9 mouse cellular contexts compared by ENCODE assay signal in the genomic region with DNA sequence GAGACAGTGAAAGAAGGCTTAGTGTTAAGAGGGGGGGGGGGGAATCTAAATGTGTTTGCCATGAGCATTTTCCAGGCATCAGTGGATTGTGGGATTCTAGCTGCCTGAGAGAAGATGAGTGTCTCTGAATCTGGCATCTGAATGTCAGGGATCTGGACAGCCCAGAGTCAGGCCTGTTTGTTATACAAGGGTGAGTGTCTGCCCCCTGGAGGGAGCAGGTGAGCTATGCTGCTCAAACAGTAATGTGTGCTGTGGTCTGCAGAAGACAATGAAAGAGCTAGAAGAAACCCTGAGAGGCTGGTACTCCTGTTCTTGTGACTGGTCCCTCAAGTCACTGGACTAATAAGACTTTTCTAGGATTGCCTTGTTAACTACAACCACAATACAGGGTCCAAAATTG. TPM values are rescaled to one million over a fixed set of nuclear protein-coding genes. Genes with fewer than 3 reads are reported as not detected.
DNase-seq lines count a peak whose midpoint lies in the region; ATAC-seq and TF ChIP-seq lines count a peak whose summit lies in the region.
"Had no signal": no experiment of that assay in that cellular context is flagged by ENCODE, and none has a peak within 500 bp of the region (broad histone marks: within the 10 kb centered on the region; RNA-seq: fewer than 3 reads in every experiment).

No protein-coding gene starts in this region.

- no peak overlapping the region for H3ac ChIP-seq in C2C12 (ENCODE audit: control insufficient read depth, insufficient read length, low read depth)

- ATAC-seq in hematopoietic stem cell, adult 5-6 weeks (replicated peaks in 1 of 2; ENCODE audit: insufficient read depth in 1 of 2, low FRiP score in 2 of 2, low TSS enrichment in 1 of 2, low read depth in 1 of 2, poor library complexity in 2 of 2, severe bottlenecking in 2 of 2): peak; percentile 91
- ATAC-seq in lung, embryonic 14.5 days (ENCODE audit: insufficient read depth): peak; percentile 87
- peak; percentile 88 for ATAC-seq in stomach, postnatal 0 days (ENCODE audit: low FRiP score, low TSS enrichment)

- peak; percentile 28 for DNase-seq in gastrocnemius, adult 18-20 months (ENCODE audit: low spot score)
- no peak for DNase-seq in gastrocnemius, postnatal 36 days
- peak; percentile 77 for DNase-seq in lung, embryonic 14.5 days
- peak; percentile 46 for DNase-seq in stomach, postnatal 0 days (ENCODE audit: low spot score)
- DNase-seq in layer of hippocampus, postnatal 14 days (ENCODE audit: low spot score in 2 of 2): no peak

- no peak overlapping the region for H3K4me2 ChIP-seq in lung, embryonic 14.5 days
- no peak overlapping the region for H3K4me2 ChIP-seq in stomach, postnatal 0 days (replicated peaks; ENCODE audit: low read depth)
- H3K4me2 ChIP-seq: liver, embryonic 15.5 days had no signal

- peak; percentile 66 for TF ChIP-seq CTCF in C2C12 (IDR thresholded peaks at IDR 0.05; ENCODE audit: control insufficient read depth, insufficient read depth, insufficient read length)
- TF ChIP-seq CTCF in bone marrow, adult 2 months (IDR thresholded peaks at IDR 0.05; ENCODE audit: control insufficient read depth, insufficient read depth, low read length): peak; percentile 66
- TF ChIP-seq CTCF in lung, embryonic 14.5 days (IDR thresholded peaks at IDR 0.05; ENCODE audit: low read depth): peak; percentile 71
- peak; percentile 81 for TF ChIP-seq CTCF in stomach, postnatal 0 days (IDR thresholded peaks at IDR 0.05; ENCODE audit: low read depth)

- no peaks in the 10 kb centered on the region for H3K9me3 ChIP-seq in lung, embryonic 14.5 days (ENCODE audit: low read depth, low read length)
- no peaks in the 10 kb centered on the region for H3K9me3 ChIP-seq in stomach, postnatal 0 days (ENCODE audit: control insufficient read depth, low read length)
- H3K9me3 ChIP-seq: liver, embryonic 15.5 days had no signal

- H3K4me1 ChIP-seq in bone marrow, adult 2 months (ENCODE audit: control insufficient read depth, insufficient read depth, low read length): no peaks in the 10 kb centered on the region; the same call in 1 of the 2 replicates
- no peaks in the 10 kb centered on the region for H3K4me1 ChIP-seq in lung, embryonic 14.5 days (ENCODE audit: insufficient read depth)
- no peaks in the 10 kb centered on the region for H3K4me1 ChIP-seq in stomach, postnatal 0 days (replicated peaks; ENCODE audit: control insufficient read depth, insufficient read depth)
- H3K4me1 ChIP-seq: liver, embryonic 15.5 days had no signal

- H3K36me3 ChIP-seq in C2C12 (ENCODE audit: control insufficient read depth, insufficient read depth): no peaks in the 10 kb centered on the region
- H3K36me3 ChIP-seq in lung, embryonic 14.5 days (ENCODE audit: insufficient read depth): no peaks in the 10 kb centered on the region
- no peaks in the 10 kb centered on the region for H3K36me3 ChIP-seq in stomach, postnatal 0 days (ENCODE audit: control insufficient read depth, insufficient read depth, low read length)
- H3K36me3 ChIP-seq: liver, embryonic 15.5 days had no signal

- intact Hi-C loops in gastrocnemius, postnatal 36 days (cut with DNase I): loop anchor here (5.0 kb wide), 1 partner anchor 67 kb away; no protein-coding TSS in a partner anchor

- no peak for TF ChIP-seq EP300 in stomach, postnatal 0 days (optimal IDR thresholded peaks at IDR 0.05)

- H3K4me3 ChIP-seq in C2C12 (ENCODE audit: insufficient read depth, poor library complexity, severe bottlenecking): no peak overlapping the region
- H3K4me3 ChIP-seq in bone marrow, adult 2 months (replicated peaks; ENCODE audit: control insufficient read depth, low read depth, low read length): no peak overlapping the region
- H3K4me3 ChIP-seq in lung, embryonic 14.5 days (ENCODE audit: low read depth, low read length): no peak overlapping the region
- no peak overlapping the region for H3K4me3 ChIP-seq in stomach, postnatal 0 days (ENCODE audit: low read depth, low read length)
- H3K4me3 ChIP-seq: liver, embryonic 15.5 days had no signal

- H3K27me3 ChIP-seq in C2C12 (ENCODE audit: control insufficient read depth, insufficient read depth, insufficient read length): no peaks in the 10 kb centered on the region
- H3K27me3 ChIP-seq in lung, embryonic 14.5 days (ENCODE audit: insufficient read depth, low read length): no peaks in the 10 kb centered on the region
- no peaks in the 10 kb centered on the region for H3K27me3 ChIP-seq in stomach, postnatal 0 days (ENCODE audit: control insufficient read depth, insufficient read depth, low read length)
- H3K27me3 ChIP-seq: liver, embryonic 15.5 days had no signal

- no peak overlapping the region for H3K27ac ChIP-seq in bone marrow, adult 2 months (ENCODE audit: control insufficient read depth, insufficient read depth, low read depth, low read length, poor library complexity)
- no peak overlapping the region for H3K27ac ChIP-seq in lung, embryonic 14.5 days (ENCODE audit: low read depth)
- H3K27ac ChIP-seq in stomach, postnatal 0 days (replicated peaks): no peak overlapping the region
- H3K27ac ChIP-seq: liver, embryonic 15.5 days had no signal

- H3K79me3 ChIP-seq in C2C12 (ENCODE audit: low read depth): no peaks in the 10 kb centered on the region

- no peak for TF ChIP-seq POLR2A in bone marrow, adult 2 months (IDR thresholded peaks at IDR 0.05; ENCODE audit: borderline replicate concordance, control insufficient read depth, low read depth, low read length)

- no peak overlapping the region for H3K9ac ChIP-seq in lung, embryonic 14.5 days
- no peak overlapping the region for H3K9ac ChIP-seq in stomach, postnatal 0 days (ENCODE audit: low read length)
- H3K9ac ChIP-seq: liver, embryonic 15.5 days had no signal

- H3K79me2 ChIP-seq in C2C12 (ENCODE audit: control insufficient read depth, insufficient read depth): no peaks in the 10 kb centered on the region

TF ChIP-seq in C2C12, 6 proteins besides CTCF, POLR2A, EP300 and RAD21:
- TF ChIP-seq MYOD1 (IDR thresholded peaks at IDR 0.05; ENCODE audit: control insufficient read depth, insufficient read length, low read depth) (no peak), MAX (IDR thresholded peaks at IDR 0.05) (no peak), FOSL1 (IDR thresholded peaks at IDR 0.05; ENCODE audit: insufficient read depth, low read length, poor library complexity, severe bottlenecking) (no peak), MYOG (IDR thresholded peaks at IDR 0.05; ENCODE audit: control insufficient read depth, extremely low read depth, insufficient read length) (no peak), CEBPB (IDR thresholded peaks at IDR 0.05; ENCODE audit: low read depth) (no peak), USF1 (IDR thresholded peaks at IDR 0.05; ENCODE audit: low read depth) (no peak)

RNA-seq across cellular contexts. Expression of gene Serpinb1b, which starts 4.3 kb away (rescaled TPM):
- not detected for total RNA-seq in gastrocnemius, adult 18-20 months (2021)
- not detected for total RNA-seq in gastrocnemius, postnatal 36 days (2021)
- polyA plus RNA-seq in C2C12 (2012; fragmentation: generic; extraction: Trizol): 0.11 TPM
- 1.00 TPM in 1 of 2 replicates, not detected in the other for polyA plus RNA-seq in bone marrow, adult 2 months (2011; ENCODE audit: insufficient read depth, insufficient read length, low replicate concordance, missing spikeins)
- total RNA-seq in hematopoietic stem cell, adult 5-6 weeks (2017): not detected in 2 replicates
- 0.18 and 0.37 TPM in 2 replicates for polyA plus RNA-seq in lung, embryonic 14.5 days (2014; fragmentation: Nextera tagmentation; extraction: Ambion mirVana)
- polyA plus RNA-seq in stomach, postnatal 0 days (2015; fragmentation: Nextera tagmentation; extraction: Ambion mirVana): 1.3 and 2.0 TPM in 2 replicates
- 1 to 10 TPM; 1.5 to 2.5 TPM for total RNA-seq in layer of hippocampus, postnatal 14 days (2021)
- polyA plus RNA-seq: liver, embryonic 15.5 days had no signal

RNA-seq across cellular contexts. Expression of gene Serpinb9b, which starts 46.8 kb away (rescaled TPM):
- not detected for total RNA-seq in gastrocnemius, adult 18-20 months (2021)
- not detected for total RNA-seq in gastrocnemius, postnatal 36 days (2021)
- 1.1 TPM for polyA plus RNA-seq in C2C12 (2012; fragmentation: generic; extraction: Trizol)
- 0.70 and 2.3 TPM in 2 replicates for polyA plus RNA-seq in bone marrow, adult 2 months (2011; ENCODE audit: insufficient read depth, insufficient read length, low replicate concordance, missing spikeins)
- total RNA-seq in hematopoietic stem cell, adult 5-6 weeks (2017): not detected in 2 replicates
- 0.27 and 0.36 TPM in 2 replicates for polyA plus RNA-seq in lung, embryonic 14.5 days (2014; fragmentation: Nextera tagmentation; extraction: Ambion mirVana)
- 2.7 and 4.9 TPM in 2 replicates for polyA plus RNA-seq in stomach, postnatal 0 days (2015; fragmentation: Nextera tagmentation; extraction: Ambion mirVana)
- total RNA-seq in layer of hippocampus, postnatal 14 days (2021): not detected
- polyA plus RNA-seq: liver, embryonic 15.5 days had no signal

Comparison
In these comparisons a context has a peak if more than half of its experiments do, and no peak if none do; other contexts are left out.
1. DNase-seq: peak in gastrocnemius, adult 18-20 months (single experiment), lung, embryonic 14.5 days (single experiment) and stomach, postnatal 0 days (single experiment); none in gastrocnemius, postnatal 36 days (0 of 2) and layer of hippocampus, postnatal 14 days (0 of 2).
2. Peak in every context shown above with its lines, with median percentiles within 50 percentile points of each other: CTCF ChIP-seq and ATAC-seq.